Mouse (Mus musculus) T-cell, adult 2 months (primary cell): ENCODE data around the gene Tmem30c.
A peak's percentile ranks its signal among the peaks of the same experiment; 100 is the strongest.

Experiments
- DNase-seq: peaks from one replicate; pipeline ENCODE4 v3.0.0; 2022; ENCODE audit warnings: low spot score

The Tmem30c gene

DNA sequence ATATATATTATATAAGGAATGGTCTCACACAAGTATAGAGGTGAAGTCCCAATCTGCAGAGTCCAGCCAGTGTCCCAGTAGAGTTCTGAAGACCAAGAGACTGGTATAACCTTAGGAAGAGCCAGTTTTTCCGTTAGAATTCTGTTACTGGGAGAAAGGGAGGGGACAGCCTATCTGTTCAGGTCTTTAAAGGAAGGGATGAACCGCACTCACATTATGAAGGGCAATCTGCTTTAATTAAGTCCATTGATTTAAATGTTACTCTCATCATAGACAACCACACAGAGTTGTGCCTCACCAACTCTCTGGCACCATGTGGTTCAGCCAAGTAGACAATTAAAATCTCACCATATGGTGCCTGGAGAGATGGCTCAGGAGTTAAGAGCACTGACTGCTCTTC lies at the start of gene Tmem30c:
Gene Tmem30c (minus strand): TSS at position 101 of the 400 bp plus-strand sequence.
- DNase-seq, result no peak

DNA sequence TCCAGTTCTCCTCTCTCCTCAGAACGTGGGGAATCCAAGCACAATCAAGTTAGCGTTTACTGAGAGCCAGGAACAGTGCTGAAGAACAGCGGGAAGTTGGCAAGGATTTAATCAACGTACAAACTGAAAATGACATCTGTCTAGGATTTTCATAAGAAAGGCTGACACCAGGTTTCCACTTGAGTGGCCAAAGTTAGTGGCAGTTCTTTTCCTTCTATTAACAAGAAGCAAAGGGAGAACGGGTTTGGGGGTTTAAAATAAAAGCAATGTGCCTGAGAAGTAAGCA lies 47.9 kb upstream of the Tmem30c start:
- DNase-seq, result no peak

DNA sequence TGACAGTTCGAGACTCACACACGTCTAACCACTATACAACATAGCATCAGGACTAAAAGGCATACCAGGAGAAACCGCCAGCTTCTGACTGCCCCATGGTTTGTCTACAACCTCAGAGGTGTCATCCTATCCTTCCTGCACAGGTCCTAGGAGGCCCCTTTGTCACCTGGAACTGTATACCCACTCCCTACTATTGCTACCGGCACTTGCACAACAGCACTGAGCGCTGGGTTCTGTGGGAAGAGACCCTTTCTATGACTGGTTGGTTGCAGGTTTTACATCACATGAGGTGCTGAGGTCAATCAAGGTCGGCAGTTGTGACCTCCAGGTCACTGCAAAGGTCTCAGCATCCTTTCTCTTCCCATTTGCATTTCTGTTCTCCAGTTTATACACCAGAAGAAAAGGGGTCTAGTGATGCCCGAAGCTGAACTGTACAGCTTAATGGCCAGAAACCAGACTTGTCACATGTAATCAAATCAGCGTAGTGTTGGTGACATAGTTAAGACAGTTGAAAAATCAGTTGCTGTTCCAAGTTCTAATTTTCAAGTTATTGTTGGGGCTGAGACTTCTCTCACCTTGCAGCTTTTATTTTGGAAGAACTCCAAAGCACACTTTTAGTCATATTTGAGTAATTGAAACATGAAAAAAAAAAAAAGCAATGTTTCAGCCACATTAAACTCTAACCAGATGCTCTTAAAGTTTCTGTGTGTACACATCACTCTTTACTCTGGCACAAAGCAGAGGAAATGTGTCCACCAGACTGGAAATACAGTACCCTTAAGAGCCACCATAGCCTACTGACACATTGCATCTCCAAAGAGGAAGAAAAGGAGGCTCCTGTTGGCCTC lies 47.3 kb upstream of the Tmem30c start:
- no peak for DNase-seq

DNA sequence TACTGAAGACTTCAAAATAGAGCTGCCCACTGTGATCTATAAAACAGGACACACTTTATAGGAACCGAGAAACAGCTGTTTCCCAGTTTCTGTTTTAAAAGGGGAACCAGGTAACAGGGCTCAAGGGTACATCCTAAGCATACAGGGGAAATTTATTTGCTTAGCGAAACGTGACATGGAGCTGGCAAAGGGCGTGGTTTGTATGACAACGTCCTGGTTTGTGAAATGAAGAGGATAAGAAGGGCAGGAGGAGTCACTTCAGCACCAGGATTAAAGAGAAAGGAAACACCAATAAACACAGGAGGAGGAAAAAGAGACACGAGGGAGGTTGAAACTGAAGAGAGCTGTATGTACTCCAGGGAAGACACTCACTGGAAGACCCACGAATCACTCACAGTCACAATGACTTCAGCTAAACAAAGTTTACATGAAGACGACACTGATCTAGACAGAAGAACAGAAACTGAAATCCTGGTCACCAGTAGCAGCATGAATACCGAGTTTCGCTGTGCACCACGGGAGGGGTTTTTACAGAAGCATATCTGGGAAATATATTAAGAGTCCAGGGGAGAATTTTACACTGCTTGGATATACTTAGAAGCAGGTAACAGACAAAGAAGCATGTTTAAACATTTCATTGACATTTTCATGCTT lies 44.2 kb upstream of the Tmem30c start:
- peak; percentile 45 for DNase-seq

DNA sequence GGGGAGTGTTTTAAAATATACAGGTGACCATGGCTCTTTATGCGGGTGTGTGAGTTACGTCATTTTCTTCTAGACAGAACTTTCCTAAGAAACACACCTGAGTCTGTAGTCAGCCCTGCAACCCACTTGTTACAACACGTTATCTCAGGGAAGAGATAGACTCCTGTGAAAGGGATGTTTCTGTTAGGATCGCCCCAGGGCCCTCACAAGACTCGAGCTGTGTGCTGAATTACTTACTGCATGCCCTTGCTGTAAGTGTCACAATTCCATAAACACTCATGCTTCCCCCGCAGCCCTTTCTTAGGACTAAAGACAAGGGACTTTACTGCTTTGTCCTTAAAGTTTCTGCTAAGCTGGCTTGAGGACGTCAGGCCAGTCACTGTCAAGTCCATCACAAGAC lies 39.6 kb upstream of the Tmem30c start:
- DNase-seq, result no peak

DNA sequence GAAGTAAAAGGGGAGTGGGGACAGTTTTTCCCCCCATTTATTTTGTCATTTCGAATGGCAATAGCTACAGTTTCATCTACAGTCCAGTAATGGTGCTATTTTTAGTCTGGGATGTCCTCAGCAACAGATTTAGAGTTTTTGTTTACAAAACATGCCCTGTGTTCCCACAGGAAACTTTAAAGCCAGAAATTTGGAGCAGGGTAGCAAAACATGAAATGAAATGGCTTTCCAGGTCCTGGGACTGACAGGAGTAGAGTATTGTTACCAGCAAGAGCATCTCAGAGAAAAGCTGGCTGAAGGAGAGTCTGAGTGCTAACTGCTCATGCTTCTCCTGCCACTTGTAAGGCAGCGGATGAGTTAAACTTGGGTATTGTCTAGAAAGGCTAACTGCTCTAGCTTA lies 37.4 kb upstream of the Tmem30c start:
- no peak for DNase-seq

DNA sequence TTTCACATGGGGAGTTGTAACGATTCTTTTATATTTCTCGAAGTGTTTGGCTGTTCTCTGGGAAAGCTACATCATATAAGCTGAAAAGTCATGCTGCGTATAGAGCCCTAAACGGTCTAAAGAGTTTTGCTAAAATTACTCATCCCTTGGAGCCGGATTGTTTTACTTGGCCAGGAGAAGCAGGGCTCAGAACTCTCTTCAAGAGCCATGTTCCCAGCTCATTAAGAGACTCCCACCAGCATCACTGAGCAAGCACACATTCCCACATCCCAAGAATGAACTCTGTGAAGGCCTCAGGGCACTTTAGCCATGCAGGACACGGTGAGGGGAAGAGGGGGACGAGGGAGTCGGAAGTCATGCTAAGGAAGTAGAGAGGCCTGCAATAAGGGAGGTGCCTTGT lies 36.4 kb upstream of the Tmem30c start:
- no peak for DNase-seq

DNA sequence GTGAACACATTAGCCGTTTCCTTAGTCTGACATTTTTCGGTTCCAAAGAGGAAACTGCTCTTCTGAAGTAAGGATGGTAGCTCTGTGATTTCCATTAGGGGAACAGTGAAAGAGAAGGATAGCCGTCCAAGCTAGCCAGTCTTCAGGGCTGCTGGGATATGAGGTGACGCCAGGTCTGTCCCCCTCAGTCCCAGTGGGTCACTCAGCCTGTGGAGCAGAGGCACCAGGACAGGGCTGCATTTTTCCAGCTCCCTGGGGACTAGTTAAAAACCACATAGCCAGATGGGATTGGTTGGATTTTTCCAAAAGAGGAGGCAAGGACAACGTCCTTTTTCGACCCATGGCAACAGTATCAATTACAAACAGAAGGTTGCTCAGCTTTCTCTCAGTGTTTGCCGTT lies 34.3 kb upstream of the Tmem30c start:
- no peak for DNase-seq

DNA sequence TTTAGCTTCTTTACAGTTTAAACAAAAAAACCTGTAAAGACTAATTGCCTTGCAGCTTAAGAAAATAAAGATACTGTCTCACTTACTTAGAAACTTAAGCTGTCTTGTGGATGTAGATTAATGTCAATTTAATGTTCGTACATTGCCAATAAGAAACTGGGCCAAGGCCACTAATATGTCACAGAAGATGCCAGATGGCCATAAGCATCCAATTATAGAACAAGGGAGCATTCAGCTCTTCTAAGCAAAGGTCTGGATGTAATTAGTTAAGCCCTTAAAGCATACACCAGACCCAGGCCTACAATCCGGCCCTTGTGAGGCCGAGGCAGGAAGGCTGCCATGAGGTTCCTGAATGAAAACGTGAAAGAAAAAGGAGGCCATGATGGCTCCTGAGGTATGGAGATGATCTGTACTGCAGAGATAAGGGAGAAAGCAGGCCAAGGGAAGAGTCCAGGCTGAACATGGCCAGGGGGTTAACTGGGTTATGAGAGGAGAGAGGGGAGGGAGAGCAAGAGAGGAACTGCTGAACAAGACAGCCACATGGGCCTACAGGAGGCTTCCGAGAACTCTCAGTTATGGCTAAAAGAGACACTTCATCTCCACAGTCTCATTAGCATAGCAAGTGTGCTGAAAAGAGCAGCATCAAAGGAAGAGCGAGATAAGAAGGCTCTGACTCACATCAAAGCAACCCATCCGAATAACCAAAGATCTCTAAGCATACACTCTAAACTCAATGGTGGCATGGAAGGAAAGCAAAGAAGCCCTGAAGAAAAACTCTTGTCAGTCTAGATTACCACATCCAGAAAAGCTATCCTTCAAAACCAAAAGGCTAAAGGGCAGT lies 26.8 kb upstream of the Tmem30c start:
- DNase-seq, result peak; percentile 4

DNA sequence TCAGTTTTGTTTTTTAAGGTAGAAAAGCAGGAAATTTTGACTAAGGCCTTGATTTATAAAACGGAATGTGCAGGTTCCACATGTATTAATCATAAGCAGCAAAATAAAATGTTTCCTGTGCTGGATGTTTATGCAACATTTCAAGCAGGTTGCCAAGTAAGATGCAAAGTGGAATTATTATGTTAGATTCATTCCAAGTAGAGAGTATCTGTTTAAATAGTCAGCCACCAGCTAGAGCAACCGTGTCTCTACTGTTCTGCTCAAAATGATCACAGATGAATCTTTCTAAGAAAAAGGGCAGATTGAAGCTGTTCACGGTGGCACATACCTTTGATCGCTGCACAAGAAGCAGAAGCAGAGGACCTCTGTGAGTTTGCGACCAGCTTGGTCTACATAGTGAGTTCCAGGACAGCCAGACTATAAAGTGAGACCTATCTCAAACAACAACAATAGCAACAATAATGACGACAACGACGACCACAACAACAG lies 26.0 kb upstream of the Tmem30c start:
- no peak for DNase-seq

DNA sequence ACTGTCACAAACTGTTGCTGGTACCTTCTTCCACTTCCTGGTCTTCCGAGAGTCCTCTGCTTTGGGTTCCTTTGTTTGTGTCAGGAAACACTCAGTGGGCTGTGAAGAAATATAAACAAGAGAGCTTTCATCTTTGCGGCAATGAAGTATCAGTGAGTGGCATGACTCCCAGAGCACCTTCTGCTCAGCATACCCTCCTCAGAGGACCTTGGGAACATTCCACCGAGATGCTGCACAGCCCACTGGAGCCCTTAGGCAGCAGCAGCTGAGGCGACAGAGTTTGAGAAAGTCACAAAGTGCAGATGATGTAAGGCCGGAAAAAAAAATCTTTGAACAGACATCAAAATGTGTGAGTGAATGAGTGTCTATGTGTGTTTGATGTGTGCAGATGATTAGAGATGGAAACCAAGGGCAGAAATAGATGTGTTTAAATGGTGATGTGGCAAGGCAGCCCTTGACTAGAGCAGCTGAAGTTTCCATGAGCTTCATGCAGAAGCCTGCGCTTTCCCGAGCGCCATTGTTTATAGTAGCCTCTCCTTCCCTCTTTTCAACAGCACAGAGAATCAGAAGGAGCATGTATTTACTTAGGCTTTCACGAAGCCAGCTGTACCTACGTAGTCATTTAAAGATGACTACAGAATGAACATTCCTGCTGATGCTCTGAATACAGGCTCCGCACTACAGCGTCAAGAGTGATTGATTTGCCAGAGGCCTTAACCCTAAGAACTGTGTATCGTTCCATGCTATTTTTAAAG lies 25.4 kb upstream of the Tmem30c start:
- DNase-seq, result no peak

DNA sequence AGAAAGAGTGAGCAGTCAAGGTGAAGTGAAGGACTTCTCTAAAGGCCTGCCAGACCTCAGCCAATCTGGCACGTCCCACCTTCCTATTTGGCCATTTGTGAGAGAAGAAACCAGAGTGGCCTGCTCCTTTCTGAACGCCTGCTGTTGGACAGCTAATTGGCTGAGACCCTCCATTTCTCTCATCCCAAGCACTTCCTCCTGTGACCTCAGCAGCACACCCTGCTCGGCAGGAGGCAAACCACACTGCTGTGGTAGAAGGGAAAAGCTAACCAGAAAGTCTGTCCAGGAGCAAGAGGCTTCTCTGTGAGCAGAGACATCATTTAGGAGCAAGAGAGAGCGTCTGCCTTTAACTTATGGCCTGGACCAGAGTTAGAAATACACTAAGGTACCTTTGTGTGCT lies 24.5 kb upstream of the Tmem30c start:
- DNase-seq, result no peak

DNA sequence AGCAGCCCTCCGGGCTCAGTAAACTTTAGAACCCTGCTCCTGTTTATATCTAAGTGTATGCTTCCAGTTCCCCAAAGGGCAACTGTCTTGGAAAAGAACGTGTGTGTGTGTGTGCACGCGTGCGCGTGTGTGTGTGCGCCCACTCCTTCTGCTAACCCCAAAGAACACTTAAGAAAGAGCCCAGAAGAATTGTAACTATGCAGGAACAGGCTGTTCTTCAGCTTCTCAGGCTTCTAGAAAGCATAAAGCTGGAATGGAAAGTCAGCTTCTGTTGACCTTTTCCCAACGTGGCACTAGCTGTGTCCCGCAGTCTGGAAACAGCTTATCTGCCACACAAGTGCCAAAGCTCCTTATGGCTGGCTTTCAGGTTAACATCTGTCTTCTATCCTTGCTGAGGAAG lies 22.4 kb upstream of the Tmem30c start:
- no peak for DNase-seq

DNA sequence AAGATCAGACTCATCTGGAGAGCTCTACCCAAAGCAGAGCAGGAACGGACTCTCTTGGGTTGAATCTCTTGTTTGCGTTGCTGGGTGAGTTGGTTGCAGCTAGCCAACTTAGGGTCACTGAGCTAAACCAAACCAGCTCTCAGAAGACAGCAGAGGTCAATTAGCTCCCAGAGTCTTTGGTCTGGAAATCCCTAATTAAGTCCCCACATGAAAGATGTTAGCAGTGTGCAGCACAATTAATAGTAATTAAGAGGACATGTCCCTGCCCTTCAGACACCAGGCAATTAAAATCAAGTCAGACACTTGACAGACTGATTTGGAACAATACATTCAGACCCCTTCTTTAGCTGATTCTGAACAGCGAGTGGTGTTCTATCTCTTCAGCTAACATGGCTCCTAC lies 21.6 kb upstream of the Tmem30c start:
- DNase-seq, result no peak

DNA sequence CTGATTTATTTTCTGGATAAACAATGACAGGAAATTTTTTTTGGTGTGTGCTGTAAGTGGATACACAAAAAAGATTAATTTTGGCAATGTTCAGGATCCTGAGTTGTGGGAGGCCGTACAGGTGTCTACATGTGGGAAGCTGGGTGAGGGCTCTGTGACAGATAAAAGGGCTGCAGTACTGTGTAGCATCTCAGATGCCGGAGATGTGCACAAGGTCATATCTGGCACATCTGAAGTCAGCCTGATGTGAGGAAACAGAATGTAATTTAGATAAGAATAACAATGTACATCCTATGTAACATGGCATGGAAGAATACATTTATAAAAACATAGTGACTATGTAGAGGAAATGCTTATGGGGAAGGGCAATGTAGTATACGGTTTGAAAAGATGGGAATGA lies 20.8 kb upstream of the Tmem30c start:
- DNase-seq, result no peak

DNA sequence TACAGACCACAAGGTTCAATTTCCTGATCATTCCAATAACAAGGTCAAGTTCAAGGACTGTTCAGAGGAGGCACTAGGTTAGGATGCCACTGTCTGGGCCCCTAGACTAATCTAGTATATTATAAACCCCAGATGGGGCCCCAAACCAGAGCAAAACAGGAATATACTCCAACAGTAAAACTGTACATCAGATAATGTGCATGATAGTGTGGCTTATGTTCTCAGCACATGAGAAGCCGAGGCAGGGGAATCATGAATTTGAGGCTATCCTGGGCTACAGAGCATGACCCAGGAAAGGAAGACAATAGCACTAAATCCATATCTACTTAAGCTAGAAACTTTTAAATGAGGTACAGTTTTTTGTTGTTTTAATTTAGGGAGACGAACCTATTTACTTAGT lies 19.5 kb upstream of the Tmem30c start:
- DNase-seq, result no peak

DNA sequence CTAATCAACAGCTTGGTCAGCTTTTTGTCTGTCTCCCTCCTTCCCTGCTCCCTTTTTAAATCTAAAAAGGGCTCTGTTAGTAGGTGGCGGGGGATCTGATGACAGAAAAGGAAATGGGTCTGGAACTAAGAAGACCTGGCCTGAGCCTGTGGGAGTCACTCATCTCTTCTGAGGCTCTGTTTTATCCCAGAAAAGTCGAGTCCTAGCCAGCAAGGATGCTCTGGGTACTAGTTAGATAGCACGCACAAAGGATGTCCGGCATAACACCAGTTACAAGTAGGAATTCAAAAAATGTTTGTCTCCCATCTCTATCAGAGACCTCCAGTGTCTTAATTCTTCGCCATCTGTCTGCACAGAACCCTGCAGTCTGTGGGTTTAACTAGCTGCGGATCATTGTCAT lies 12.8 kb upstream of the Tmem30c start:
- DNase-seq, result no peak

DNA sequence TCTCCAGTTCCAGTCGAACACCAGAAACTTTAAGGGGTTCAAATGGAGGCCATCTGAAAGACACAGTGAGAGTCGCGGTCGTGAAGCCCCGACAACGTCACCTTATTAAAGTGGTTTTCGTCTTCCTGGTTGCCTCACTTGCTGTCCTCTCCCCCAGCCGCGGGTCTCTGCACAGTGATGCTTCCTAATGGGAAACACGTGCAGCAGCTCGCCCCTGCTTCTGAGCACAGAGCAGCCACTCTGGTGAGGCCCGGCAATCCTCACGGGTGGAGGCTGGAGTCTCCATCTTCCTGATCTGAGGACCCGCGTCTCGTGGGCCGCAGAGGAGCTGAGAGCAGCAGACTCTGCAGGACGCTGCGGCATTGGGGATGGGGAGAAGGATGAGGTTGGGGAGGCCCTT lies 11.1 kb upstream of the Tmem30c start:
- DNase-seq, result no peak

DNA sequence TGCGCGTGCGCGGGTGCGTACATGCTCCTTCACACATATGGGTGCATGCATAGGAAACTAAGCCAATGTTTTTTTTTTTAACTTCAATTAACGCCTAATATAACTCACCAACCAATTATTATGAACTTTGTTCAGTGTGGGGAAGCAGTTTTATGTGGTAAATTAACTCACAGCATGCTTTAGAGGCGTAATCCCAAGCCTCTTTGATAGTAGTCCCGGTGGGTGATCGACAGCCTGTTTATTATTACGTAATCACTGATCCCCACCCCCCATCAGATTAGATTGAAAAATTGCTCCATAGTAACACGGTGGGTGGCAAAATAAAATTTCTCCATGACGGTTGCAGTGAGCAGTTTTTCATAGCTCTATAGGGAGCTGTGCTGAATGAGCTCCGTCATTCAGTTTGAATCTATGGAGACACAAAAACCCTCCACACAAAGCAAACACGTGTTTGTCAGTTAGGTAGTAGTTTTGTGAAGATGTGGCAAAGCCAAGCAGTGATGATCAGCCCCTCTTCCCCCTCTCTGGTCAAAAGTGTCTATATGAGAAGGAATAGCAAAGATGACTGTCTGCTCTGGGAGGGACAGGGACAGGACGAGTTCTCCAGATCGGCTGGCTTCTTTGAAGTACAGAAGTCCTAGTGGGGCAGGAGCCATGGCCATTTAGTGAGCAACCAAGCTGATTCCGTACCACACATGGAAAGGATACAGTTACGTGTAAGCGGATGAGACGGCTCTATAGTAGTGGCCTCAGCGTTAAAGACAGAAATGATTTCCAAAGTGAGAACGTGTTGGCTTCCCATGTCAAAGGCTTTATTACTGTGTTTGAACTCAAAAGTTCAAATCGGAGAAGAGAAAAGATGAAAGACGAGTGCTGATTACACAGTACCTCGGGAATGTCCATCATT lies 10.4 kb upstream of the Tmem30c start:
- no peak for DNase-seq

DNA sequence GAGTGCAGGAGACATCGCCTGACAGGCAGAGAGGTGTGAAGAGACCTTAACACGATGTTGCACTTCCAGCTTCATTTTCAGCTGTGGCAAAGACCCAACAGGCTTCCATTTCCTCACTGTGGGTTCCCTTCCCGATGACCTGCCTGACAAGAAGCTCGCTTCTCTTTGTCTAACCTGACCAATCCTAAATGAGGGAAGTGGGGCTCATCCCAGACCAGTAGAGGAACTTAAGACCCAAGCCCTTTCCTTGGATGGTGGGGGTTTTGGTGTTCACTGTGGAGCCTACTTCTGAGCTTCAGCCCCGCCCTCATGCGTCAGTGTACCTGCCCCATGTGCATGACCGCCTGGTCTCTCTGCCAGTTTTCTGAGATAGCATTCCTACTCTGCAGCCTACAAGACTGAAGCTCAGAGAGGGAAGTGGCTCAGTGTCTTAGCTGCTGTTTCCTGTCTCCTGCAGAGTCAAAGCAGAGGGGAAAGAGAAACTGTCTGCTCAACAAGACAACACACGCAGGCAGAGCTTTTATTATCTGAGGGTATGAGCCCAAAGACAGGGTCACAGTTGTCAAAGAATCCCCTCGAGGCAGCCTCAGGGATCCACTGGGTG lies 8.9 kb upstream of the Tmem30c start:
- peak; percentile 6 for DNase-seq
